Mouse (Mus musculus) duodenum, adult 2 months (tissue): ENCODE measurements around the gene Daxx. TPM values are rescaled to one million over a fixed set of nuclear protein-coding genes. Genes with fewer than 3 reads are reported as not detected.

Experiments
- polyA plus RNA-seq: library from polyadenylated mRNA; depleted of rRNA; stranded (reverse); fragments of >200 nt; gene quantifications from 2 replicates; pipeline ENCODE4 v1.2.3, GENCODE M21; 2012; ENCODE audit warnings: low replicate concordance; rRNA removed

Daxx gene
- 42.4 and 47.2 TPM in 2 replicates for polyA plus RNA-seq

GRCm38 (mm10) chr17:33909077-33909868 is at the start of gene Daxx:
TSS of gene Daxx (plus strand) at chr17:33909414.

GRCm38 (mm10) chr17:33873537-33873936 is 35.7 kb upstream of the Daxx start, which contains the start of gene Gm7029:
TSS of gene Gm7029 (plus strand) at chr17:33873837.

GRCm38 (mm10) chr17:33890533-33891059 is 18.6 kb upstream of the Daxx start, which contains the start of gene Kifc1:
TSS of gene Kifc1 (minus strand) at chr17:33890661.

GRCm38 (mm10) chr17:33904835-33905234 is 4.4 kb upstream of the Daxx start, which contains the start of gene Platr17:
TSS of gene Platr17 (plus strand) at chr17:33905135.

GRCm38 (mm10) chr17:33915671-33916250 is 6.5 kb downstream of the Daxx start, which contains the start of the genes Tapbp and Zbtb22:
TSS of gene Tapbp (plus strand) at chr17:33915899.
TSS of gene Zbtb22 (plus strand) at chr17:33915904.

GRCm38 (mm10) chr17:33929371-33930279 is 20.4 kb downstream of the Daxx start, which contains the start of gene Rgl2:
TSS of gene Rgl2 (plus strand) at chr17:33929543.

GRCm38 (mm10) chr17:33940206-33940805 is 31.1 kb downstream of the Daxx start, which contains the start of the genes Pfdn6 and Wdr46:
TSS of gene Pfdn6 (minus strand) at chr17:33940343.
TSS of gene Wdr46 (plus strand) at chr17:33940660.

GRCm38 (mm10) chr17:33951021-33951946 is 42.1 kb downstream of the Daxx start, which contains the start of gene B3galt4:
TSS of gene B3galt4 (minus strand) at chr17:33951488.

GRCm38 (mm10) chr17:33955555-33956214 is 46.5 kb downstream of the Daxx start, which contains the start of the genes Vps52 and Rps18:
TSS of gene Vps52 (plus strand) at chr17:33955812.
TSS of gene Rps18 (minus strand) at chr17:33956001.

Other genes starting within 250 kb of the Daxx start
- gene Hnrnpm, start 222.6 kb upstream of the Daxx start, polyA plus RNA-seq: 47.0 and 51.6 TPM in 2 replicates
- gene March2, start 190.7 kb upstream of the Daxx start, polyA plus RNA-seq: 51.8 and 80.7 TPM in 2 replicates
- gene Rab11b, start 148.9 kb upstream of the Daxx start, polyA plus RNA-seq: 313 and 378 TPM in 2 replicates
- gene Angptl4, start 127.6 kb upstream of the Daxx start, polyA plus RNA-seq: 30.9 and 75.7 TPM in 2 replicates
- gene Kank3, start 98.9 kb upstream of the Daxx start, polyA plus RNA-seq: 13.8 and 18.4 TPM in 2 replicates
- 251 and 364 TPM in 2 replicates for gene Rps28, start 84.9 kb upstream of the Daxx start, polyA plus RNA-seq
- 339 and 519 TPM in 2 replicates for gene Ndufa7, start 84.8 kb upstream of the Daxx start, polyA plus RNA-seq
- gene Cd320, start 66.3 kb upstream of the Daxx start, polyA plus RNA-seq: 18.6 and 19.9 TPM in 2 replicates
- gene Gm7029, start 35.6 kb upstream of the Daxx start, polyA plus RNA-seq: not detected in 2 replicates
- gene Kifc1, start 18.8 kb upstream of the Daxx start, polyA plus RNA-seq: 7.3 and 8.5 TPM in 2 replicates
- gene Platr17, start 4.3 kb upstream of the Daxx start, polyA plus RNA-seq: 0.24 TPM in 1 of 2 replicates, not detected in the other
- gene Tapbp, start 6.5 kb downstream of the Daxx start, polyA plus RNA-seq: 220 and 430 TPM in 2 replicates
- gene Zbtb22, start 6.5 kb downstream of the Daxx start, polyA plus RNA-seq: 65.9 and 84.1 TPM in 2 replicates
- 88.3 and 111 TPM in 2 replicates for gene Rgl2, start 20.1 kb downstream of the Daxx start, polyA plus RNA-seq
- 6.1 and 14.4 TPM in 2 replicates for gene Pfdn6, start 30.9 kb downstream of the Daxx start, polyA plus RNA-seq
- gene Wdr46, start 31.2 kb downstream of the Daxx start, polyA plus RNA-seq: 10.8 and 15.6 TPM in 2 replicates
- 27.8 and 35.0 TPM in 2 replicates for gene B3galt4, start 42.1 kb downstream of the Daxx start, polyA plus RNA-seq
- 50.7 and 52.9 TPM in 2 replicates for gene Vps52, start 46.4 kb downstream of the Daxx start, polyA plus RNA-seq
- gene Rps18, start 46.6 kb downstream of the Daxx start, polyA plus RNA-seq: 196 and 219 TPM in 2 replicates
- 4,063 and 9,745 TPM in 2 replicates for gene H2-K1, start 90.9 kb downstream of the Daxx start, polyA plus RNA-seq
- 22.1 and 26.1 TPM in 2 replicates for gene Ring1, start 115.3 kb downstream of the Daxx start, polyA plus RNA-seq
- gene H2-Ke6, start 118.6 kb downstream of the Daxx start, polyA plus RNA-seq: 73.6 and 117 TPM in 2 replicates
- 161 and 163 TPM in 2 replicates for gene Slc39a7, start 122.3 kb downstream of the Daxx start, polyA plus RNA-seq
- 73.7 and 88.7 TPM in 2 replicates for gene Rxrb, start 122.4 kb downstream of the Daxx start, polyA plus RNA-seq
- gene Col11a2, start 130.0 kb downstream of the Daxx start, polyA plus RNA-seq: 1.3 and 6.3 TPM in 2 replicates
- gene H2-Oa, start 182.9 kb downstream of the Daxx start, polyA plus RNA-seq: 4.6 and 11.9 TPM in 2 replicates
- gene H2-DMa, start 210.1 kb downstream of the Daxx start, polyA plus RNA-seq: 40.9 and 173 TPM in 2 replicates
- gene Brd2, start 213.2 kb downstream of the Daxx start, polyA plus RNA-seq: 84.7 and 92.1 TPM in 2 replicates
- gene H2-DMb2, start 233.9 kb downstream of the Daxx start, polyA plus RNA-seq: 4.5 and 16.7 TPM in 2 replicates
- gene H2-DMb1, start 243.7 kb downstream of the Daxx start, polyA plus RNA-seq: 52.9 and 337 TPM in 2 replicates